Mouse (Mus musculus): ENCODE data around the gene Olfr884. TPM values are rescaled to one million over a fixed set of nuclear protein-coding genes. Genes with fewer than 3 reads are reported as not detected.

The Olfr884 gene
- not detected in 2 replicates for total RNA-seq (2014; rRNA removed)
- polyA plus RNA-seq (2015; fragmentation: Nextera tagmentation; extraction: Ambion mirVana) = not detected in 2 replicates

GRCm38 (mm10) chr9:38046255-38046654 lies at the start of gene Olfr884:
Olfr884 (plus strand) TSS chr9:38046555.
- no peak for DNase-seq
- Histone ChIP-seq H3K4me2 (ENCODE audit: low read depth) (no peak within 1 kb of the TSS), H3K9me3 (ENCODE audit: low read length) (no peaks in the 10 kb centered on the region), H3K4me1 (ENCODE audit: insufficient read depth) (no peaks in the 10 kb centered on the region), H3K36me3 (ENCODE audit: insufficient read depth) (no peaks in the 10 kb centered on the region), H3K4me3 (ENCODE audit: low read depth, low read length) (no peak within 1 kb of the TSS), H3K27me3 (ENCODE audit: insufficient read depth, low read length) (no peaks in the 10 kb centered on the region), H3K27ac (ENCODE audit: low read depth, low read length) (no peak within 1 kb of the TSS), H3K9ac (no peak within 1 kb of the TSS)
- 64% methylated on average over 1 of the region's 1 CpGs for WGBS
- ATAC-seq = no peak
- no peak for TF ChIP-seq CTCF (IDR thresholded peaks at IDR 0.05; ENCODE audit: low read depth)

- DNase-seq (peak; percentile 6), ATAC-seq (no peak)
- TF ChIP-seq CTCF (IDR thresholded peaks at IDR 0.05; ENCODE audit: low read depth) = peak; percentile 40; the same call in 1 of the 2 replicates
- Histone ChIP-seq H3K9ac (no peak overlapping the region), H3K27ac (ENCODE audit: low read depth, low read length) (no peak overlapping the region), H3K36me3 (ENCODE audit: insufficient read depth) (no peaks in the 10 kb centered on the region), H3K4me1 (ENCODE audit: insufficient read depth) (no peaks in the 10 kb centered on the region), H3K9me3 (ENCODE audit: low read length) (no peaks in the 10 kb centered on the region), H3K4me2 (ENCODE audit: low read depth) (no peak overlapping the region), H3K27me3 (ENCODE audit: insufficient read depth, low read length) (no peaks in the 10 kb centered on the region), H3K4me3 (ENCODE audit: low read depth, low read length) (no peak overlapping the region)
- 43% methylated on average over 2 of the region's 2 CpGs for WGBS
These were observed 47.7 kb upstream of the Olfr884 start for GRCm38 (mm10) chr9:37998581-37999204.

GRCm38 (mm10) chr9:38000021-38000420 lies 46.3 kb upstream of the Olfr884 start:
- H3K27ac ChIP-seq (ENCODE audit: low read depth, low read length) = no peak overlapping the region
- no peaks in the 10 kb centered on the region for H3K27me3 ChIP-seq (ENCODE audit: insufficient read depth, low read length)
- no peak for DNase-seq
- no peaks in the 10 kb centered on the region for H3K4me1 ChIP-seq (ENCODE audit: insufficient read depth)
- H3K9me3 ChIP-seq (ENCODE audit: low read length) = no peaks in the 10 kb centered on the region
- ATAC-seq = no peak
- 42% methylated on average over 1 of the region's 1 CpGs for WGBS
- no peak overlapping the region for H3K4me3 ChIP-seq (ENCODE audit: low read depth, low read length)
- no peak for TF ChIP-seq CTCF (IDR thresholded peaks at IDR 0.05; ENCODE audit: low read depth)
- H3K36me3 ChIP-seq (ENCODE audit: insufficient read depth) = no peaks in the 10 kb centered on the region
- H3K9ac ChIP-seq = no peak overlapping the region
- H3K4me2 ChIP-seq (ENCODE audit: low read depth) = no peak overlapping the region

GRCm38 (mm10) chr9:38025508-38025907 lies 20.8 kb upstream of the Olfr884 start, which contains the start of gene Olfr883:
Olfr883 (plus strand) TSS chr9:38025808.
- no peak within 1 kb of the TSS for H3K4me2 ChIP-seq (ENCODE audit: low read depth)
- H3K27me3 ChIP-seq (ENCODE audit: insufficient read depth, low read length) = no peaks in the 10 kb centered on the region
- no peak for ATAC-seq
- no peaks in the 10 kb centered on the region for H3K36me3 ChIP-seq (ENCODE audit: insufficient read depth)
- no peak for DNase-seq
- H3K4me3 ChIP-seq (ENCODE audit: low read depth, low read length) = no peak within 1 kb of the TSS
- H3K27ac ChIP-seq (ENCODE audit: low read depth, low read length) = no peak within 1 kb of the TSS
- H3K9me3 ChIP-seq (ENCODE audit: low read length) = no peaks in the 10 kb centered on the region
- TF ChIP-seq CTCF (IDR thresholded peaks at IDR 0.05; ENCODE audit: low read depth) = no peak
- no peaks in the 10 kb centered on the region for H3K4me1 ChIP-seq (ENCODE audit: insufficient read depth)
- H3K9ac ChIP-seq = no peak within 1 kb of the TSS
- 86% methylated on average over 1 of the region's 1 CpGs for WGBS

GRCm38 (mm10) chr9:38061022-38061421 lies 14.7 kb downstream of the Olfr884 start, which contains the start of gene Olfr885:
Olfr885 (plus strand) TSS chr9:38061322.
- H3K9me3 ChIP-seq (ENCODE audit: low read length) = no peaks in the 10 kb centered on the region
- H3K4me1 ChIP-seq (ENCODE audit: insufficient read depth) = no peaks in the 10 kb centered on the region
- WGBS = 90% methylated on average over 3 of the region's 3 CpGs
- no peak within 1 kb of the TSS for H3K27ac ChIP-seq (ENCODE audit: low read depth, low read length)
- DNase-seq (no peak), ATAC-seq (no peak)
- no peak within 1 kb of the TSS for H3K4me2 ChIP-seq (ENCODE audit: low read depth)
- no peaks in the 10 kb centered on the region for H3K27me3 ChIP-seq (ENCODE audit: insufficient read depth, low read length)
- no peak within 1 kb of the TSS for H3K9ac ChIP-seq
- H3K36me3 ChIP-seq (ENCODE audit: insufficient read depth) = no peaks in the 10 kb centered on the region
- no peak within 1 kb of the TSS for H3K4me3 ChIP-seq (ENCODE audit: low read depth, low read length)
- TF ChIP-seq CTCF (IDR thresholded peaks at IDR 0.05; ENCODE audit: low read depth) = no peak

- H3K27ac ChIP-seq (ENCODE audit: low read depth, low read length) = no peak within 1 kb of the TSS
- no peaks in the 10 kb centered on the region for H3K27me3 ChIP-seq (ENCODE audit: insufficient read depth, low read length)
- no peaks in the 10 kb centered on the region for H3K36me3 ChIP-seq (ENCODE audit: insufficient read depth)
- no peak within 1 kb of the TSS for H3K9ac ChIP-seq
- H3K4me1 ChIP-seq (ENCODE audit: insufficient read depth) = no peaks in the 10 kb centered on the region
- WGBS = 61% methylated on average over 1 of the region's 1 CpGs
- no peak within 1 kb of the TSS for H3K4me3 ChIP-seq (ENCODE audit: low read depth, low read length)
- no peak for TF ChIP-seq CTCF (IDR thresholded peaks at IDR 0.05; ENCODE audit: low read depth)
- ATAC-seq (no peak), DNase-seq (no peak)
- no peaks in the 10 kb centered on the region for H3K9me3 ChIP-seq (ENCODE audit: low read length)
- no peak within 1 kb of the TSS for H3K4me2 ChIP-seq (ENCODE audit: low read depth)
These were observed 37.4 kb downstream of the Olfr884 start, which contains the start of gene Olfr887 for GRCm38 (mm10) chr9:38083772-38084171. Olfr887 (plus strand) TSS chr9:38084072.

Other genes starting within 250 kb of the Olfr884 start
- gene Olfr876, start 243.5 kb upstream of the Olfr884 start, total RNA-seq (2014; rRNA removed) = not detected in 2 replicates
- not detected in 2 replicates for gene Olfr876, start 243.5 kb upstream of the Olfr884 start, polyA plus RNA-seq (2015; fragmentation: Nextera tagmentation; extraction: Ambion mirVana)
- not detected in 2 replicates for gene Olfr877, start 192.3 kb upstream of the Olfr884 start, total RNA-seq (2014; rRNA removed)
- 0.11 TPM in 1 of 2 replicates, not detected in the other for gene Olfr877, start 192.3 kb upstream of the Olfr884 start, polyA plus RNA-seq (2015; fragmentation: Nextera tagmentation; extraction: Ambion mirVana)
- not detected in 2 replicates for gene Olfr145, start 149.8 kb upstream of the Olfr884 start, total RNA-seq (2014; rRNA removed)
- not detected in 2 replicates for gene Olfr145, start 149.8 kb upstream of the Olfr884 start, polyA plus RNA-seq (2015; fragmentation: Nextera tagmentation; extraction: Ambion mirVana)
- gene Olfr878, start 128.7 kb upstream of the Olfr884 start, total RNA-seq (2014; rRNA removed) = not detected in 2 replicates
- gene Olfr878, start 128.7 kb upstream of the Olfr884 start, polyA plus RNA-seq (2015; fragmentation: Nextera tagmentation; extraction: Ambion mirVana) = not detected in 2 replicates
- not detected in 2 replicates for gene Olfr881, start 54.7 kb upstream of the Olfr884 start, total RNA-seq (2014; rRNA removed)
- gene Olfr881, start 54.7 kb upstream of the Olfr884 start, polyA plus RNA-seq (2015; fragmentation: Nextera tagmentation; extraction: Ambion mirVana) = not detected in 2 replicates
- gene Olfr883, start 20.7 kb upstream of the Olfr884 start, total RNA-seq (2014; rRNA removed) = not detected in 2 replicates
- not detected in 2 replicates for gene Olfr883, start 20.7 kb upstream of the Olfr884 start, polyA plus RNA-seq (2015; fragmentation: Nextera tagmentation; extraction: Ambion mirVana)
- not detected in 2 replicates for gene Olfr885, start 14.8 kb downstream of the Olfr884 start, total RNA-seq (2014; rRNA removed)
- not detected in 2 replicates for gene Olfr885, start 14.8 kb downstream of the Olfr884 start, polyA plus RNA-seq (2015; fragmentation: Nextera tagmentation; extraction: Ambion mirVana)
- not detected in 2 replicates for gene Olfr887, start 37.5 kb downstream of the Olfr884 start, total RNA-seq (2014; rRNA removed)
- gene Olfr887, start 37.5 kb downstream of the Olfr884 start, polyA plus RNA-seq (2015; fragmentation: Nextera tagmentation; extraction: Ambion mirVana) = not detected in 2 replicates
- gene Olfr888, start 61.6 kb downstream of the Olfr884 start, total RNA-seq (2014; rRNA removed) = not detected in 2 replicates
- not detected in 2 replicates for gene Olfr888, start 61.6 kb downstream of the Olfr884 start, polyA plus RNA-seq (2015; fragmentation: Nextera tagmentation; extraction: Ambion mirVana)
- gene Olfr889, start 68.6 kb downstream of the Olfr884 start, total RNA-seq (2014; rRNA removed) = not detected in 2 replicates
- 0.02 and 0.04 TPM in 2 replicates for gene Olfr889, start 68.6 kb downstream of the Olfr884 start, polyA plus RNA-seq (2015; fragmentation: Nextera tagmentation; extraction: Ambion mirVana)
- gene Olfr890, start 96.0 kb downstream of the Olfr884 start, total RNA-seq (2014; rRNA removed) = not detected in 2 replicates
- not detected in 2 replicates for gene Olfr890, start 96.0 kb downstream of the Olfr884 start, polyA plus RNA-seq (2015; fragmentation: Nextera tagmentation; extraction: Ambion mirVana)
- gene Olfr891, start 134.3 kb downstream of the Olfr884 start, total RNA-seq (2014; rRNA removed) = not detected in 2 replicates
- not detected in 2 replicates for gene Olfr891, start 134.3 kb downstream of the Olfr884 start, polyA plus RNA-seq (2015; fragmentation: Nextera tagmentation; extraction: Ambion mirVana)
- gene Olfr893, start 161.8 kb downstream of the Olfr884 start, total RNA-seq (2014; rRNA removed) = not detected in 2 replicates
- not detected in 2 replicates for gene Olfr893, start 161.8 kb downstream of the Olfr884 start, polyA plus RNA-seq (2015; fragmentation: Nextera tagmentation; extraction: Ambion mirVana)
- gene Olfr894, start 171.5 kb downstream of the Olfr884 start, total RNA-seq (2014; rRNA removed) = not detected in 2 replicates
- gene Olfr894, start 171.5 kb downstream of the Olfr884 start, polyA plus RNA-seq (2015; fragmentation: Nextera tagmentation; extraction: Ambion mirVana) = not detected in 2 replicates
- gene Olfr143, start 206.2 kb downstream of the Olfr884 start, total RNA-seq (2014; rRNA removed) = not detected in 2 replicates
- gene Olfr143, start 206.2 kb downstream of the Olfr884 start, polyA plus RNA-seq (2015; fragmentation: Nextera tagmentation; extraction: Ambion mirVana) = not detected in 2 replicates
- gene Olfr895, start 221.3 kb downstream of the Olfr884 start, total RNA-seq (2014; rRNA removed) = not detected in 2 replicates
- not detected in 2 replicates for gene Olfr895, start 221.3 kb downstream of the Olfr884 start, polyA plus RNA-seq (2015; fragmentation: Nextera tagmentation; extraction: Ambion mirVana)
- not detected in 2 replicates for gene Olfr896-ps1, start 244.6 kb downstream of the Olfr884 start, total RNA-seq (2014; rRNA removed)
- not detected in 2 replicates for gene Olfr896-ps1, start 244.6 kb downstream of the Olfr884 start, polyA plus RNA-seq (2015; fragmentation: Nextera tagmentation; extraction: Ambion mirVana)

All from forebrain, postnatal 0 days (tissue).